Mouse (Mus musculus) urinary bladder, adult 18-20 months (tissue): ENCODE results near the gene Ncf4.

Experiments used
- DNase-seq, 2 experiments: peaks; one replicate each; pipeline ENCODE4 v3.0.0; 2022; ENCODE audit warnings: low spot score in 2 of 2, mixed read lengths in 2 of 2

The Ncf4 gene

DNA sequence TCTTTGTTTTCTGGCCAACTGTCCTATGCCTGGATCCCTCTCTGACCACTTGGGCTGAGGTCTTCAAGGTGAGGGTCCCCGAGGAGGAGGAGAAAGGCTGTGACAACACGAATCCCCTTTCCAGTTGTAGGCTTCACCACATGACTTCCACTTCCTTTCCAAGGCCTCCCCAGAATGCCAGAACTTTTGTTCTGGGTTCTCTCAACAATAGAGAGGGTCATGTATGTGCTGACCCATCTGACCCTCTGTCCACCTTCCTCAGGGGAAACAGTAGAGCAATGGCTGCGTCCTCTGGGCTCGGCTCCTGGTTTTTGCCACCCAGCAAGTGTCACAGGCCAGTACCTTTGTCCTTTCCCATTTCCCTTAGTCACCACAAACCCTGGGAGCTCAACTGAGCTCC lies 66.4 kb downstream of the Ncf4 start:
- no peak for DNase-seq
